Mouse (Mus musculus): ENCODE data around the gene Uba2. TPM values are rescaled to one million over a fixed set of nuclear protein-coding genes. Genes with fewer than 3 reads are reported as not detected.

The Uba2 gene
- polyA plus RNA-seq, 1 experiment, result 116 TPM

GRCm38 (mm10) chr7:34100002-34100401, 69.4 kb downstream of the Uba2 start:
- DNase-seq (ENCODE audit: extremely low spot score in 1 of 2, low spot score in 1 of 2), result no peak

- no peak for DNase-seq (ENCODE audit: extremely low spot score in 1 of 2, low spot score in 1 of 2)
These were observed 74.4 kb downstream of the Uba2 start, which contains the start of gene Scgb1b30 for GRCm38 (mm10) chr7:34094911-34095481. Gene Scgb1b30, plus strand, starts transcription at chr7:34095431.

Other genes starting within 250 kb of the Uba2 start
- gene Scgb2b26, start 224.6 kb downstream of the Uba2 start, polyA plus RNA-seq (2012; rRNA removed), result not detected in 2 replicates
- gene Scgb2b27, start 155.7 kb downstream of the Uba2 start, polyA plus RNA-seq (2012; rRNA removed), result not detected in 2 replicates
- not detected in 2 replicates for gene Scgb1b27, start 148.1 kb downstream of the Uba2 start, polyA plus RNA-seq (2012; rRNA removed)
- not detected in 2 replicates for gene Scgb1b30, start 74.2 kb downstream of the Uba2 start, polyA plus RNA-seq (2012; rRNA removed)
- gene Wtip, start 36.3 kb downstream of the Uba2 start, polyA plus RNA-seq (2012; rRNA removed), result 14.1 and 16.3 TPM in 2 replicates
- 29.9 and 31.1 TPM in 2 replicates for gene Pdcd2l, start 27.1 kb upstream of the Uba2 start, polyA plus RNA-seq (2012; rRNA removed)
- gene Gpi1, start 60.7 kb upstream of the Uba2 start, polyA plus RNA-seq (2012; rRNA removed), result 771 and 776 TPM in 2 replicates
- gene Gm6096, start 81.4 kb upstream of the Uba2 start, polyA plus RNA-seq (2012; rRNA removed), result not detected in 2 replicates
- 26.9 and 32.3 TPM in 2 replicates for gene 4931406P16Rik, start 144.0 kb upstream of the Uba2 start, polyA plus RNA-seq (2012; rRNA removed)
- gene Lsm14a, start 223.7 kb upstream of the Uba2 start, polyA plus RNA-seq (2012; rRNA removed), result 49.2 and 49.5 TPM in 2 replicates